Mouse (Mus musculus) liver, adult 2 months (tissue): Measurements from ENCODE around the gene Myo5a.

Experiments
- CTCF ChIP-seq: fragments of 200-500 bp; IDR thresholded peaks from 2 replicates; pipeline ENCODE4 v1.5.1; 2011; ENCODE audit warnings: low read depth, low read length, control low read depth
- POLR2A ChIP-seq: fragments of 200-500 bp; IDR thresholded peaks from 2 replicates; pipeline ENCODE4 v1.6.1; 2011; ENCODE audit warnings: low read length, control low read depth; ENCODE audit not compliant: insufficient read depth; ENCODE audit errors: extremely low read depth

DNA sequence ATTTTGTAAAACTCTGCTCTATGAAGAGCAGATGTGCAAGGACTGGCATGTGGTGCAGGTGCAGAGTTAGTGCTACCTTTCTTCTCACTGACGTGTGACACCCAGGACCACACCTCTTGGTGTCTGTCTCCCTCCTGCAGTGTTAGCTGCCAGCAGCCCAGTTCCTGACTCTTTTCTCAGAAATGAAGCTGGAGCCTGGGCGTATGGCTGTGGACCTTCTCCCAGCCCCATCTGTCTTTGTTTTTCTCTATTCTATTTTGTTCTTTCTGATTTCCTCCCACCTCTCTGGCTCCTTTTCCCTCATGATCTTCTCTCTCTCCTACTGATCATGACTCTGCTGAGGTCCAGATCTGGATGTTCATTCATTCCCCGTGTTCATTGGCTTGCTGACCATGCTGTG, 50.3 kb downstream of the Myo5a start:
- TF ChIP-seq CTCF, result no peak
- no peak for TF ChIP-seq POLR2A
